Mouse (Mus musculus): ENCODE data around the gene Gpr174. TPM values are rescaled to one million over a fixed set of nuclear protein-coding genes. Genes with fewer than 3 reads are reported as not detected.
A peak's percentile ranks its signal among the peaks of the same experiment; 100 is the strongest.

The Gpr174 gene
- polyA plus RNA-seq, 1 experiment from 2014 or later = 0.04 TPM

- ATAC-seq (ENCODE audit: insufficient number of reproducible peaks, low FRiP score) = no peak
- Histone ChIP-seq H3K36me3 (no peaks in the 10 kb centered on the region), H3K9me3 (replicated peaks) (no peaks in the 10 kb centered on the region), H3K9ac (no peak overlapping the region), H3K4me2 (no peak overlapping the region), H3K4me3 (no peak overlapping the region), H3K4me1 (replicated peaks) (no peaks in the 10 kb centered on the region), H3K27ac (ENCODE audit: poor library complexity, severe bottlenecking) (no peak overlapping the region), H3K27me3 (replicated peaks) (no peaks in the 10 kb centered on the region)
Observed at GRCm38 (mm10) chrX:107306492-107306891, 50.8 kb downstream of the Gpr174 start.

DNA sequence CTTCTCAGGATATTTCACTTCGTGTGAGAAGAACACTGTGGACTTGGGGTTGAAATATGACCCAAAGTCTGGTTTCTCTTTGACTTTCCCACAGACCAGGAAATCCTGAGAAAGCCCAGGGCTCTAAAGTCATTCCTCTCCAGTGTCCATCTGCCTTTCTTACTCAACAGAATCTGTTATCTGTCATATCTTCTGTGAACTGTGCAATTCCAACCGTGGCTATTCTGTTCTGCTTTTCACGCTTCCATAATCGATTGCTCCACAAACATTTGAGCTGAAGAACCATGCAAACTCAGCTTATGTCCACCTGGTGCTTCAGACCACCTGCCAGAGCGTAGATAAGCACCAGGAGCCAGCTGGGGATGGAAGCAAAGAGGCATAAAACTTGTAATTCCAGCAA is 56.9 kb downstream of the Gpr174 start:
- Histone ChIP-seq H3K36me3 (no peaks in the 10 kb centered on the region), H3K27ac (ENCODE audit: poor library complexity, severe bottlenecking) (no peak overlapping the region), H3K4me3 (no peak overlapping the region), H3K27me3 (replicated peaks) (no peaks in the 10 kb centered on the region), H3K9ac (no peak overlapping the region), H3K4me1 (replicated peaks) (no peaks in the 10 kb centered on the region), H3K9me3 (replicated peaks) (no peaks in the 10 kb centered on the region), H3K4me2 (no peak overlapping the region)
- ATAC-seq (ENCODE audit: insufficient number of reproducible peaks, low FRiP score) = no peak
- WGBS = 59% methylated on average over 5 of the region's 5 CpGs

DNA sequence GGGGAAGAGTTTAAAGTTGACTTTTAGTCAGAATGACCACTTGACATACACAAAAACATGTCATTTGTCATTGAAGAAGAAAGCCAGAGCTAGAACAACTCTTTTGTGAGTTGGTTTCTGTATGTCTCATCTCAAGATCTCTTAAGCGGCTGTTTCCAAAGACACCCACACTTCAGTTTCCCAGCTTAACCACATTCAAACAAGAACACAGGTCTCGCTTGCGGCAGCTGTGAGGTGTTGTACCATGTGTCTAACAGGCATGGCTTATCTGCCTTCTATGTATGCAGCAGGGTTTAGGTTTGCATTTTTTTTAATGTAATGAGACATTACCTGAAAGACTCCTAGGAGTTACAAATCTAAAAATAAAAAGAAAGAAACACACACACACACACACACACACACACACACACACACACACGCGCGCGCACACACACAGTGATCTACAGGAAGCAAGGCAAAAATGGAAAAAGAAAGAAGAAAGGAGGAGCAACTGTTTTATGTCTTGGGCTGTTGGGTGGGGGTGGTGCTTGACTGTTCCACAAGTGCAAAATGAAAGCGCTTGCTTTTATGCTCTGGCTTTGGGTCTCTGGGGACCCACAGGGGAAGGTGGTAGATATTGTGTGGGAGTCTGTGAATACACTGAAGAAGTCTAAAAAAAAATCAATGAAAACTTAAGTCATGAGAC is 70.2 kb downstream of the Gpr174 start:
- no peaks in the 10 kb centered on the region for H3K4me1 ChIP-seq (replicated peaks)
- peak overlapping the region; percentile 19; the same call in 1 of the 2 replicates for H3K4me2 ChIP-seq
- no peaks in the 10 kb centered on the region for H3K9me3 ChIP-seq (replicated peaks)
- H3K27me3 ChIP-seq (replicated peaks) = no peaks in the 10 kb centered on the region
- H3K4me3 ChIP-seq = no peak overlapping the region
- no peaks in the 10 kb centered on the region for H3K36me3 ChIP-seq
- 55% methylated on average over 8 of the region's 8 CpGs for WGBS
- no peak overlapping the region for H3K9ac ChIP-seq
- no peak overlapping the region for H3K27ac ChIP-seq (ENCODE audit: poor library complexity, severe bottlenecking)
- ATAC-seq (ENCODE audit: insufficient number of reproducible peaks, low FRiP score) = no peak

DNA sequence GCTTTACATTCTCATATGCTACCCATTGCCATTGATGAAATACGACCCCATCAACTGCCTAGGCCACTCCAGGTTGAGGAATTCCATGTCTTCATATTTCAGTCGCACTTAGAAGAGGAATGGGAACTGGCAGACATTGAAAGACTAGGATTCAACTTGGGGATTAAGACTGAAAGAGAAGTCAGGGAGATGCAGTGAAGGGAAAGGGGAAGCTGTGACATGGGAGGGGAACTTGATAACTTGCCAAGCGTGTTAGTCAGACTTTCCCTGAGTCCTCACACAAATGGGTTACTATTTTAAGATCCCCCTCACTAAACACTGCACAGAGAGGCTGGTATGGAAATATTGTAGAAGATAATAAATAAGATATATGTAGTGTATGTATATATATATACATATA is 74.2 kb downstream of the Gpr174 start:
- H3K27me3 ChIP-seq (replicated peaks) = no peaks in the 10 kb centered on the region
- ATAC-seq (ENCODE audit: insufficient number of reproducible peaks, low FRiP score) = no peak
- no peak overlapping the region for H3K27ac ChIP-seq (ENCODE audit: poor library complexity, severe bottlenecking)
- H3K9ac ChIP-seq = no peak overlapping the region
- H3K4me1 ChIP-seq (replicated peaks) = no peaks in the 10 kb centered on the region
- no peaks in the 10 kb centered on the region for H3K9me3 ChIP-seq (replicated peaks)
- no peak overlapping the region for H3K4me3 ChIP-seq
- 59% methylated on average over 3 of the region's 3 CpGs for WGBS
- no peak overlapping the region for H3K4me2 ChIP-seq
- H3K36me3 ChIP-seq = no peaks in the 10 kb centered on the region

DNA sequence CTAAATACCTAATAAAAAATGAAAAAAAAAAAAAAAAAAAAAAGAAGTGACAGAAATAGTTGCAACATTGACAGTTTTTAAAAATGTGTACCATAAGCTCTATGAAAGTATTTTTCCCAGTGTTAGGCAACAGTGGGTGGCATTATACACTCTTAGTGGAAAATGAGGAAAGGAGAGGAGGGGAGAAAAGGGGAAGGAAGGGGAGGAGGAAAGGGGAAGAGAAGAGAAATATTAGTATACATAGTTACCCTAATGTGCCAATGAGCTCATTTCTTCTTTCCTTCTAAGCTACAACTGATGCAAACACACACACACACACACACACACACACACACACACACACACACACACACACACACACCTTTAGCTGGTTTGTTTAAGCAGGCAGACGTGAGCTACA is 80.9 kb downstream of the Gpr174 start:
- ATAC-seq (ENCODE audit: insufficient number of reproducible peaks, low FRiP score) = no peak
- 82% methylated on average over 1 of the region's 1 CpGs for WGBS
- H3K27me3 ChIP-seq (replicated peaks) = no peaks in the 10 kb centered on the region

GRCm38 (mm10) chrX:107341980-107342379 is 86.3 kb downstream of the Gpr174 start:
- H3K4me1 ChIP-seq (replicated peaks) = no peaks in the 10 kb centered on the region
- ATAC-seq (ENCODE audit: insufficient number of reproducible peaks, low FRiP score) = no peak
- H3K9ac ChIP-seq = no peak overlapping the region
- WGBS = 62% methylated on average over 3 of the region's 3 CpGs
- no peak overlapping the region for H3K4me3 ChIP-seq
- H3K4me2 ChIP-seq = no peak overlapping the region
- H3K9me3 ChIP-seq (replicated peaks) = no peaks in the 10 kb centered on the region
- H3K36me3 ChIP-seq = no peaks in the 10 kb centered on the region
- no peaks in the 10 kb centered on the region for H3K27me3 ChIP-seq (replicated peaks)
- no peak overlapping the region for H3K27ac ChIP-seq (ENCODE audit: poor library complexity, severe bottlenecking)

More for the DNA sequence above, 80.9 kb downstream of the Gpr174 start:
- Histone ChIP-seq H3K27ac (ENCODE audit: poor library complexity, severe bottlenecking) (no peak overlapping the region), H3K4me1 (replicated peaks) (no peaks in the 10 kb centered on the region), H3K4me2 (no peak overlapping the region), H3K4me3 (no peak overlapping the region), H3K9ac (no peak overlapping the region), H3K9me3 (replicated peaks) (no peaks in the 10 kb centered on the region), H3K36me3 (no peaks in the 10 kb centered on the region)

Other genes with a start within 250 kb of the Gpr174 start
- gene P2ry10, start 167.4 kb upstream of the Gpr174 start, polyA plus RNA-seq (2016; fragmentation: Nextera tagmentation; extraction: Ambion mirVana) = not detected in 2 replicates
- 0.41 and 1.2 TPM in 2 replicates for gene P2ry10b, start 107.0 kb upstream of the Gpr174 start, polyA plus RNA-seq (2016; fragmentation: Nextera tagmentation; extraction: Ambion mirVana)
- 493 and 499 TPM in 2 replicates for gene Itm2a, start 147.5 kb downstream of the Gpr174 start, polyA plus RNA-seq (2016; fragmentation: Nextera tagmentation; extraction: Ambion mirVana)